Mouse (Mus musculus): ENCODE results near the gene Cfap206. TPM values are rescaled to one million over a fixed set of nuclear protein-coding genes. Genes with fewer than 3 reads are reported as not detected.
A peak's percentile ranks its signal among the peaks of the same experiment; 100 is the strongest.

The Cfap206 gene
- total RNA-seq, 2 experiments from 2014 or later = not detected

GRCm38 (mm10) chr4:34686874-34687567 is 43.0 kb downstream of the Cfap206 start, which contains the start of gene Slc35a1:
TSS of gene Slc35a1 (minus strand) at chr4:34687438.
- intact Hi-C loops (cut with DNase I) = loop anchor here (5.0 kb wide), 2 partner anchors 90 to 540 kb away; partner anchors contain the start of genes C9orf72 and Smim8
- peak; percentile 89 to 92 for DNase-seq

DNA sequence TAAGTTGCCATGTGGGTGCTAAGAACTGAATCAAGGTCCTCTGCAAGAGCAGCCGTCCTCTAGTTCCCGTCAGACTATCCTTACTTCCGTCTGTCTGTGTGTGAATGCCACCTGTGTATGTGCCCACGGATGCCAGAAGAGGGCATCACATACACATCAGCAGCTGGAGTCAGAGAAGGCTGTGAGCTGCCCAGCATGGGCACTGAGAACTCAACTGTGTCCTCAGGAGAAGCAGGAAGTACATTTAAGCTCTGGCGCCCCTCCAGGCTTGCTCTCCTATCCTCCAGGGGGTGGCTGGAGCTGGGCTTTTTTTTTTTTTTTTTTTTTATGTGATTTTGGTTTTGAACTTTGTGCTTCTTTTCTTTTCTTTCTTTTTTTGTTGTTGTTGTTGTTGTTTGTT is 49.5 kb downstream of the Cfap206 start:
- no peak for DNase-seq
- intact Hi-C loops (cut with DNase I) = no loop called here

GRCm38 (mm10) chr4:34673721-34674120 is 56.3 kb downstream of the Cfap206 start:
- intact Hi-C loops (cut with DNase I) = no loop called here
- DNase-seq = no peak

DNA sequence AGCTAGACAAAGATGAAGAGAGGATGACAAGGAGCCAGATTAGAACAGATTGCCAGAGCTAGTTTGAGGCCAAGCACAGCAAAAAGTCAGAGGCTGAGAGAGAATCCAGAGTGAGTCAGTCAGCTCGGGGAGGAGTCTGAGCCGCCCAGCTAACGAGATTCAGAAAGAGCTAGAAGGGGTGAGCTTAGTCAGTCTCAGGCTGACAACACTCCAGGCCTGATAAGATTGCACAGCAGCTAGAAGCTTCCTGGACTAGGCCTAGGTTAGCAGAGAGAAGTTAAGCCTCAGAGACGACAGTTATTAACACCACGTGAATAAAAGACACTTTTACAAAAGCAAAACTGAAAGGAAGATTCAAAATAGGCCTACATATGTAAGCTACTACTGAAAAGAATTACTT is 62.1 kb downstream of the Cfap206 start:
- intact Hi-C loops (cut with DNase I) = no loop called here
- no peak for DNase-seq

- intact Hi-C loops (cut with DNase I) = no loop called here
- DNase-seq = no peak
Observed at GRCm38 (mm10) chr4:34661927-34662326, 68.1 kb downstream of the Cfap206 start.

- DNase-seq = no peak
- intact Hi-C loops (cut with DNase I) = no loop called here
Observed at GRCm38 (mm10) chr4:34661514-34661913, 68.5 kb downstream of the Cfap206 start.

- DNase-seq = no peak
- intact Hi-C loops (cut with DNase I) = no loop called here
Observed at GRCm38 (mm10) chr4:34659012-34659411, 71.0 kb downstream of the Cfap206 start.

- no peak for DNase-seq
- intact Hi-C loops (cut with DNase I) = no loop called here
Observed at GRCm38 (mm10) chr4:34656101-34656500, 73.9 kb downstream of the Cfap206 start.

GRCm38 (mm10) chr4:34653179-34653578 is 76.8 kb downstream of the Cfap206 start:
- intact Hi-C loops (cut with DNase I) = no loop called here
- no peak for DNase-seq

DNA sequence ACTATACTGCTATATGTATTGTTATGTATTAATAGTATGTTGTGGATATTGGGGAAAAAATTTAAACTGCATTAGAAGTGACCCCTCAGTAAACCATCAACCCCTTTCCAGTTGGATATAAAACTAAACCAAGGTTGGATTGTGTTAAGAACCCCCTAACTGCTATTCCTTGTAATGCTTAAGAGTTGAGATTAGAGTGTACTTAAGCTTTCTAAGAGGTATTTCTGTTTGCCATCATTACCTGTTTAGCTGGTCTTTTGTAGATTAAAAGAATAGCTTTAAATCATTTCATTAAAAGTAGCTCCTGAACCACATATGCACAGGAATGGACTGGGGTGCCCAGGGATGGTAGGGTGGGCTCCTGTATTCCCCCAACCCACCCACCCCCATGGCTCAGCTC is 85.2 kb downstream of the Cfap206 start:
- intact Hi-C loops (cut with DNase I) = no loop called here
- no peak for DNase-seq

- intact Hi-C loops (cut with DNase I) = no loop called here
- DNase-seq = no peak
Observed at GRCm38 (mm10) chr4:34640731-34641130, 89.3 kb downstream of the Cfap206 start.

DNA sequence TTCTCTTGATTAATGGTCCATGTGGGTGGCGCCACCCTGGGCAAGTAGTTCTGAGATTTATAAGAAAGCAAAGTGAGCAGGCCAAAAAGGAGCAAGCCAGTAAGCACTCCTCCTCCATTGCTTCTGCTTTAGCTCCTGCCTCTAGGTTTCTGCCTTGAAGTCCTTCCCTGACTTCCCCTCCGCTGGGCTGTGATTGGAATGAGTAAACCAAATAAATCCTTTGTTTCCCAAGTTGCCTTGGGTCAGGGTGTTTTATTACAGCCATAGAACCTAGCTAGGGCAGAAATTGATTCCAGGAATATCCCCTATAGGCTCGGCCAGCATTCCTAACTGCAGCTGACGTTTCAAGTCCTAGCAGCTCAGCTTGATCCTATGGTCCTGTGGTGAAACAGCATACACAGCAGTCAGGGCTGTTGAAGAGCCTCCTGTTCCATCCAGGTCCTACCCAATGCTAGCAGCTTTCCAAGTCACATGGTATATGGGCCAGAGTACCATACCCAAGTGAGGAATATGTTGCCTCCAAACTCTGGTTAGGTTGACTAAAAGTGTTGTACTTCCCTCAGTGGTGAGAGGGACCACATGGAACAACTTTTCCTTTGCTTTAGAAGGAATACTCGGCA is 90.2 kb downstream of the Cfap206 start:
- intact Hi-C loops (cut with DNase I) = no loop called here
- no peak for DNase-seq

Other genes with a start within 250 kb of the Cfap206 start
- 10 to 100 TPM; 33.4 to 42.6 TPM for gene Akirin2, start 179.3 kb downstream of the Cfap206 start, total RNA-seq (2021)
- 10 to 100 TPM; 32.7 to 36.2 TPM for gene Orc3, start 115.3 kb downstream of the Cfap206 start, total RNA-seq (2021)
- gene Rars2, start 115.2 kb downstream of the Cfap206 start, total RNA-seq (2021) = 10 to 100 TPM; 15.2 to 18.2 TPM
- 10 to 100 TPM in 1 of 2 experiments, 1 to 10 TPM in 1; 8.6 to 10.3 TPM for gene Slc35a1, start 42.8 kb downstream of the Cfap206 start, total RNA-seq (2021)
- gene Gm136, start 26.1 kb upstream of the Cfap206 start, total RNA-seq (2021) = not detected
- gene Smim8, start 48.2 kb upstream of the Cfap206 start, total RNA-seq (2021) = 10 to 100 TPM; 22.9 to 25.2 TPM
- gene Zfp292, start 152.8 kb upstream of the Cfap206 start, total RNA-seq (2021) = 1 to 10 TPM; 5.6 to 8.0 TPM
- not detected for gene Cga, start 163.6 kb upstream of the Cfap206 start, total RNA-seq (2021)

Data from gastrocnemius, postnatal 36 days (tissue).